27 mouse cellular contexts compared by ENCODE assay signal in genomic region chr7:53995983-53996382, GRCm38 (mm10).
"Had no signal": no experiment of that assay in that cellular context is flagged by ENCODE, and none has a peak within 500 bp of the region (broad histone marks: within the 10 kb centered on the region; RNA-seq: fewer than 3 reads in every experiment).

No protein-coding gene starts in this region.

- H3K9ac ChIP-seq: heart, embryonic 13.5 days; heart, embryonic 15.5 days; hindbrain, embryonic 13.5 days; hindbrain, embryonic 15.5 days; kidney, embryonic 15.5 days; limb, embryonic 13.5 days; limb, embryonic 15.5 days; liver, embryonic 12.5 days; liver, embryonic 14.5 days had no signal

- H3K27ac ChIP-seq: heart, adult 2 months; heart, embryonic 13.5 days; heart, embryonic 15.5 days; hindbrain, embryonic 13.5 days; hindbrain, embryonic 15.5 days; hindbrain, postnatal 0 days; kidney, embryonic 15.5 days; kidney, postnatal 0 days; limb, embryonic 13.5 days; limb, embryonic 15.5 days; liver, embryonic 12.5 days; liver, embryonic 14.5 days had no signal

- ATAC-seq: hindbrain, postnatal 0 days; intestine, embryonic 16.5 days; liver, embryonic 12.5 days had no signal

- H3K27me3 ChIP-seq: heart, embryonic 13.5 days; heart, embryonic 15.5 days; hindbrain, embryonic 13.5 days; hindbrain, embryonic 15.5 days; kidney, embryonic 15.5 days; limb, embryonic 13.5 days; limb, embryonic 15.5 days; liver, embryonic 12.5 days had no signal

- H3K9me3 ChIP-seq: heart, embryonic 13.5 days; heart, embryonic 15.5 days; hindbrain, embryonic 13.5 days; hindbrain, embryonic 15.5 days; kidney, embryonic 15.5 days; limb, embryonic 13.5 days; limb, embryonic 15.5 days; liver, embryonic 12.5 days had no signal

- H3K36me3 ChIP-seq: heart, embryonic 13.5 days; heart, embryonic 15.5 days; hindbrain, embryonic 13.5 days; hindbrain, embryonic 15.5 days; kidney, embryonic 15.5 days; limb, embryonic 13.5 days; limb, embryonic 15.5 days; liver, embryonic 12.5 days had no signal

- H3K4me2 ChIP-seq: heart, embryonic 11.5 days; heart, embryonic 13.5 days; heart, embryonic 15.5 days; hindbrain, embryonic 13.5 days; hindbrain, embryonic 15.5 days; kidney, embryonic 15.5 days; limb, embryonic 13.5 days; limb, embryonic 15.5 days; liver, embryonic 12.5 days had no signal

- H3K4me3 ChIP-seq: heart, adult 2 months; heart, embryonic 13.5 days; heart, embryonic 15.5 days; hindbrain, embryonic 13.5 days; hindbrain, embryonic 15.5 days; kidney, embryonic 15.5 days; limb, embryonic 13.5 days; limb, embryonic 15.5 days; liver, embryonic 12.5 days had no signal

- DNase-seq: gastrocnemius, postnatal 14 days; gastrocnemius, postnatal 36 days; heart, adult 11 months; heart, adult 2 months; heart, postnatal 14 days; heart, postnatal 36 days; kidney, adult 11 months; kidney, adult 2 months; kidney, adult 9 months; kidney, postnatal 14 days; kidney, postnatal 36 days; layer of hippocampus, adult 9-11 months; layer of hippocampus, postnatal 36 days; left cerebral cortex, postnatal 4 days had no signal

- H3K4me1 ChIP-seq: heart, embryonic 13.5 days; heart, embryonic 15.5 days; hindbrain, embryonic 13.5 days; hindbrain, embryonic 15.5 days; kidney, embryonic 15.5 days; limb, embryonic 13.5 days; limb, embryonic 15.5 days; liver, embryonic 12.5 days had no signal
